19 mouse cellular contexts compared by ENCODE assay signal in the genomic region with DNA sequence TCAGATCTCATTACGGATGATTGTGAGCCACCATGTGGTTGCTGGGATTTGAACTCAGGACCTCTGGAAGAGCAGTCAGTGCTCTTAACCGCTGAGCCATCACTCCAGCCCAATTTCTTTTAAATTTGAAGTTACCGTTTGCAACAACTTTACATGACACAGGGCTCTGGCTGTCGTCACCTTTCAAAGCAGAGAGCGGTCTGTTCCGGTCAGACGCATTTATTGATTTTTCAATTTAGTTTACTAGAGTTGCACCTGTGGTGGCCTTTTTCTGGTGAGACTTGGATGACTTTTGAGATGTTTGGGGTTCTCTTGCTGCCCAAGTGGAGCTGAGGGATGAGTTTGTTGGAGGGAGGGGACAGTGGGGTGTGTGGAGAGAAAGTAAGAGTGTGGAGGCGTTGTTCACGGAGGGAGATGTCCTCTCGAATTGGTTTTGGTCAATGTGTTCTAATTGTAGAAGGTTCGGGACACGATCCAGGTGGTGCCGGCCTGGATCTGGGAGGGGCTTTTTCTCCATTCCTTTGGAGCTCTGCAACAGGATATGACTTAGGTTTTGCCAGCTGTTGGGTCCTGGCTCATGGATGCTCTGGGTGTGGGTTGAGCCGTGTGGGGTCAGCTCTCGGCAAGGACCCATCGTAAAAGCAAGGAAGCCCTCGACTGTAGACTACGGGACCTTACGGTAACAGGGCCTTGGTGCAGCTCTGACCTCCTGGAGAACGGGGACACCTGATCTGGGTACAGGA. TPM values are rescaled to one million over a fixed set of nuclear protein-coding genes. Genes with fewer than 3 reads are reported as not detected.
DNase-seq lines count a peak whose midpoint lies in the region; ATAC-seq and TF ChIP-seq lines count a peak whose summit lies in the region.
"Had no signal": no experiment of that assay in that cellular context is flagged by ENCODE, and none has a peak within 500 bp of the region (broad histone marks: within the 10 kb centered on the region; RNA-seq: fewer than 3 reads in every experiment).

No protein-coding gene starts in this region.

- peak; percentile 94 for DNase-seq in heart, adult 11 months
- DNase-seq in liver, postnatal 0 days = no peak
- no peak for DNase-seq in liver, embryonic 11.5 days (ENCODE audit: low spot score)
- DNase-seq in adrenal gland, postnatal 36 days = no peak
- DNase-seq in adrenal gland, postnatal 25 days = no peak
- DNase-seq: cerebellum, adult 11 months; cerebellum, adult 8-10 months; cerebellum, postnatal 14 days; embryo, embryonic 11 days; heart, adult 2 months; heart, postnatal 4 days had no signal

- no peak overlapping the region for H3K9ac ChIP-seq in heart, embryonic 11.5 days (ENCODE audit: low read depth, low read length)
- H3K9ac ChIP-seq in liver, postnatal 0 days (replicated peaks) = no peak overlapping the region
- no peak overlapping the region for H3K9ac ChIP-seq in liver, embryonic 11.5 days (ENCODE audit: low read depth, low read length)
- H3K9ac ChIP-seq: embryonic facial prominence, embryonic 15.5 days; hindbrain, embryonic 12.5 days had no signal

- H3K4me1 ChIP-seq in heart, embryonic 11.5 days (ENCODE audit: control insufficient read depth, insufficient read depth, low read length) = peaks cover 47% of the 10 kb centered on the region
- H3K4me1 ChIP-seq in liver, postnatal 0 days (ENCODE audit: insufficient read depth) = peaks cover 29% of the 10 kb centered on the region
- peaks cover 23% of the 10 kb centered on the region for H3K4me1 ChIP-seq in liver, embryonic 11.5 days (replicated peaks; ENCODE audit: control insufficient read depth, insufficient read depth, low read length)

- H3K79me2 ChIP-seq in myocyte (ENCODE audit: control insufficient read depth, insufficient read depth) = peaks cover 36% of the 10 kb centered on the region

- no peaks in the 10 kb centered on the region for H3K9me3 ChIP-seq in heart, embryonic 11.5 days (replicated peaks; ENCODE audit: control insufficient read depth, low read length)
- H3K9me3 ChIP-seq in liver, postnatal 0 days (ENCODE audit: low read length) = no peaks in the 10 kb centered on the region
- H3K9me3 ChIP-seq in liver, embryonic 11.5 days (ENCODE audit: control insufficient read depth, low read length) = no peaks in the 10 kb centered on the region
- H3K9me3 ChIP-seq: embryonic facial prominence, embryonic 15.5 days; forebrain, embryonic 10.5 days; hindbrain, embryonic 12.5 days had no signal

- H3K4me2 ChIP-seq in heart, embryonic 11.5 days = no peak overlapping the region
- no peak overlapping the region for H3K4me2 ChIP-seq in liver, postnatal 0 days (ENCODE audit: low read depth, low read length)
- H3K4me2 ChIP-seq in liver, embryonic 11.5 days = no peak overlapping the region
- peak overlapping the region; percentile 67 for H3K4me2 ChIP-seq in myocyte (ENCODE audit: low read depth)
- H3K4me2 ChIP-seq: embryonic facial prominence, embryonic 15.5 days; hindbrain, embryonic 12.5 days had no signal

- H3K27me3 ChIP-seq in heart, embryonic 11.5 days (ENCODE audit: control insufficient read depth, insufficient read depth, low read length) = no peaks in the 10 kb centered on the region
- no peaks in the 10 kb centered on the region for H3K27me3 ChIP-seq in liver, postnatal 0 days (ENCODE audit: insufficient read depth, low read length)
- no peaks in the 10 kb centered on the region for H3K27me3 ChIP-seq in liver, embryonic 11.5 days (replicated peaks; ENCODE audit: control insufficient read depth, insufficient read depth, low read length)
- no peaks in the 10 kb centered on the region for H3K27me3 ChIP-seq in myocyte (ENCODE audit: control insufficient read depth, insufficient read depth, insufficient read length)
- H3K27me3 ChIP-seq: embryonic facial prominence, embryonic 15.5 days; hindbrain, embryonic 12.5 days had no signal

- no peak overlapping the region for H3K4me3 ChIP-seq in heart, embryonic 11.5 days (ENCODE audit: low read depth, low read length)
- no peak overlapping the region for H3K4me3 ChIP-seq in liver, postnatal 0 days (ENCODE audit: low read depth, low read length)
- H3K4me3 ChIP-seq in liver, embryonic 11.5 days (ENCODE audit: low read depth, low read length) = no peak overlapping the region
- H3K4me3 ChIP-seq in myocyte = no peak overlapping the region
- H3K4me3 ChIP-seq: embryonic facial prominence, embryonic 15.5 days; erythroblast, embryonic 14.5 days; forebrain, embryonic 10.5 days; heart, adult 2 months; hindbrain, embryonic 12.5 days had no signal

- 92% methylated on average over 20 of the region's 20 CpGs for WGBS in heart, embryonic 11.5 days (ENCODE audit: insufficient replicate concordance)
- 85% methylated on average over 20 of the region's 20 CpGs for WGBS in liver, postnatal 0 days (ENCODE audit: insufficient replicate concordance)
- WGBS in liver, embryonic 11.5 days = 89% methylated on average over 20 of the region's 20 CpGs

- H3K27ac ChIP-seq in heart, embryonic 11.5 days (ENCODE audit: low read depth, low read length) = no peak overlapping the region
- H3K27ac ChIP-seq in liver, postnatal 0 days (ENCODE audit: low read depth) = 0 out of 2 replicates have a peak overlapping the region, but pooled peaks have one; percentile 3
- H3K27ac ChIP-seq in liver, embryonic 11.5 days (ENCODE audit: low read depth, low read length) = no peak overlapping the region
- H3K27ac ChIP-seq: forebrain, embryonic 10.5 days; heart, adult 2 months; hindbrain, embryonic 12.5 days had no signal

- H3K36me3 ChIP-seq in heart, embryonic 11.5 days (ENCODE audit: control insufficient read depth, insufficient read depth, low read length) = no peaks in the 10 kb centered on the region
- H3K36me3 ChIP-seq in liver, postnatal 0 days (replicated peaks; ENCODE audit: insufficient read depth, low read length) = no peaks in the 10 kb centered on the region; the same call in 1 of the 2 replicates
- no peaks in the 10 kb centered on the region for H3K36me3 ChIP-seq in liver, embryonic 11.5 days (ENCODE audit: control insufficient read depth, insufficient read depth, low read length)
- H3K36me3 ChIP-seq in myocyte (ENCODE audit: control insufficient read depth, insufficient read depth) = no peaks in the 10 kb centered on the region
- H3K36me3 ChIP-seq: embryonic facial prominence, embryonic 15.5 days; forebrain, embryonic 10.5 days had no signal

- no peak for TF ChIP-seq POLR2A in myocyte (IDR thresholded peaks at IDR 0.05; ENCODE audit: insufficient read length, low read depth)

- no peak for ATAC-seq in heart, embryonic 11.5 days (replicated peaks; ENCODE audit: insufficient number of reproducible peaks, low FRiP score, low TSS enrichment)
- ATAC-seq in liver, postnatal 0 days = peak; percentile 64
- ATAC-seq in liver, embryonic 11.5 days (replicated peaks; ENCODE audit: low FRiP score) = no peak
- ATAC-seq: forebrain, embryonic 14.5 days had no signal

- H3ac ChIP-seq in myocyte (ENCODE audit: control insufficient read depth, insufficient read length) = no peak overlapping the region

- no peak for TF ChIP-seq CTCF in liver, postnatal 0 days (IDR thresholded peaks at IDR 0.05; ENCODE audit: low read depth)

- no peak for TF ChIP-seq EP300 in liver, postnatal 0 days (IDR thresholded peaks at IDR 0.05; ENCODE audit: low read depth)

TF ChIP-seq in myocyte, 11 proteins besides CTCF, POLR2A, EP300 and RAD21:
- TF ChIP-seq MYOG (IDR thresholded peaks at IDR 0.05; ENCODE audit: control insufficient read depth in 1 of 3, insufficient read depth in 1 of 3, insufficient read length in 2 of 3, low read depth in 2 of 3) (peak in 2 of 3 experiments; percentile 14 to 40), MYOD1 (IDR thresholded peaks at IDR 0.05; ENCODE audit: control insufficient read depth in 1 of 3, insufficient read length in 2 of 3, low read depth in 2 of 3) (peak in 2 of 3 experiments; percentile 62 to 76), USF1 (IDR thresholded peaks at IDR 0.05; ENCODE audit: low read depth) (no peak), TCF3 (IDR thresholded peaks at IDR 0.05; ENCODE audit: insufficient read length, low read depth) (no peak), CEBPB (IDR thresholded peaks at IDR 0.05; ENCODE audit: insufficient read depth, poor library complexity, severe bottlenecking) (no peak), SRF (IDR thresholded peaks at IDR 0.05; ENCODE audit: control insufficient read depth, insufficient read length, low read depth) (no peak), MAX (IDR thresholded peaks at IDR 0.05; ENCODE audit: low read depth) (no peak), E2F4 (IDR thresholded peaks at IDR 0.05; ENCODE audit: insufficient read depth) (no peak)

RNA-seq across cellular contexts. Expression of gene Gramd4, which starts 18.0 kb away (rescaled TPM):
- polyA plus RNA-seq in heart, embryonic 11.5 days (2014; fragmentation: Nextera tagmentation; extraction: Ambion mirVana) = 4.9 and 6.5 TPM in 2 replicates
- polyA plus RNA-seq in liver, postnatal 0 days (2015; fragmentation: Nextera tagmentation; extraction: Ambion mirVana) = 3.2 and 3.7 TPM in 2 replicates
- polyA plus RNA-seq in liver, embryonic 11.5 days (2014; fragmentation: Nextera tagmentation; extraction: Ambion mirVana) = 12.6 and 13.9 TPM in 2 replicates
- 15.0 TPM for polyA plus RNA-seq in myocyte (2012; fragmentation: generic; extraction: Trizol)
- total RNA-seq in adrenal gland, postnatal 36 days (2021) = 10 to 100 TPM; 13.9 to 18.7 TPM
- total RNA-seq in adrenal gland, postnatal 25 days (2021) = 10.1 and 17.4 TPM in 2 replicates

RNA-seq across cellular contexts. Expression of gene Celsr1, which starts 41.9 kb away (rescaled TPM):
- polyA plus RNA-seq in heart, embryonic 11.5 days (2014; fragmentation: Nextera tagmentation; extraction: Ambion mirVana) = 2.1 and 2.2 TPM in 2 replicates
- polyA plus RNA-seq in liver, postnatal 0 days (2015; fragmentation: Nextera tagmentation; extraction: Ambion mirVana) = 0.09 and 0.11 TPM in 2 replicates
- 0.53 and 1.4 TPM in 2 replicates for polyA plus RNA-seq in liver, embryonic 11.5 days (2014; fragmentation: Nextera tagmentation; extraction: Ambion mirVana)
- polyA plus RNA-seq in myocyte (2012; fragmentation: generic; extraction: Trizol) = 0.06 TPM
- total RNA-seq in adrenal gland, postnatal 36 days (2021) = 1 to 10 TPM; 5.1 to 6.3 TPM
- total RNA-seq in adrenal gland, postnatal 25 days (2021) = 6.9 and 8.7 TPM in 2 replicates
- total RNA-seq: CH12.LX had no signal
